Mouse (Mus musculus): ENCODE data around the gene Prex1. TPM values are rescaled to one million over a fixed set of nuclear protein-coding genes. Genes with fewer than 3 reads are reported as not detected.
A peak's percentile ranks its signal among the peaks of the same experiment; 100 is the strongest.

Gene Prex1
- polyA plus RNA-seq, 1 experiment from 2014 or later, result 16.1 TPM

DNA sequence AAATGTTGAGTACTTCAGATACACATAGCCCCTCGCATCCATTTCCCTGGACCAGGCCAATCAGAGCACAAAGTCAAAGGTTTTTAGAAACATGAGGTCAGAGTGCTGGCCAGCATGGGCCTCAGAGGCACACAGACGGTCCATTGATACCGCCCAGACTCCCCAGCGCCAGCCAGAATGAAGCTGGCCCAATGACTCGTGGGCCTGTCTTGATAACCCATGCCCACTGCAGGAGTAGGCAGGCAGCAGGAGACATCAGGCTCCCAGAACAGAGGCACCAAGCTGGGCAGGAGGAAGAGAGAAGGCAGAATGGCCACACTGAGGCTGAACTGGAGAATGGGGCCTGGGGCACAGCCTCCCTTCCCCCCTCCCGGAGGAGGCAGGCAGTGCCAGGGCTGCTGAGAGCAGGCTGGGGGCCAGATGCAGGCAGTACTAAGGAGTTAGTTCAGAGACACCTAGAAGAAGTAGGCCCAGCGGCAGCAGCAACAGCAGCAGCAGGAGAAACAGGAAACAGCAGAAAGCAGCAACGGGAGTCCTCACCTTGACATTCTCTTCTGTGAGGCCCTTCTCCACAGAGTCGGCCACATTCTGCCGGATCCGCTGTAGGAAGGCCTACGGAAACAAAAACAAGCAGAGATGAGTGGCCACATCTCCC, 67.1 kb downstream of the Prex1 start:
- no peaks in the 10 kb centered on the region; the same call in none of the 2 replicates for H3K4me1 ChIP-seq (ENCODE audit: control insufficient read depth, low read depth, low read length)
- WGBS (ENCODE audit: insufficient replicate concordance), result 70% methylated on average over 11 of the region's 12 CpGs
- peaks cover 9% of the 10 kb centered on the region for H3K36me3 ChIP-seq (ENCODE audit: control insufficient read depth, insufficient read depth)
- no peaks in the 10 kb centered on the region for H3K27me3 ChIP-seq (ENCODE audit: control insufficient read depth, insufficient read depth, low read depth, low read length)
- no peak overlapping the region for H3K4me2 ChIP-seq (ENCODE audit: low read depth, low read length)
- H3K9ac ChIP-seq (ENCODE audit: low read depth, low read length), result no peak overlapping the region
- no peak overlapping the region for H3K27ac ChIP-seq (ENCODE audit: low read length)
- H3K4me3 ChIP-seq (ENCODE audit: low read depth, low read length), result no peak overlapping the region
- no peak for ATAC-seq (ENCODE audit: low read depth)
- H3K9me3 ChIP-seq (replicated peaks; ENCODE audit: control insufficient read depth, low read length), result no peaks in the 10 kb centered on the region

DNA sequence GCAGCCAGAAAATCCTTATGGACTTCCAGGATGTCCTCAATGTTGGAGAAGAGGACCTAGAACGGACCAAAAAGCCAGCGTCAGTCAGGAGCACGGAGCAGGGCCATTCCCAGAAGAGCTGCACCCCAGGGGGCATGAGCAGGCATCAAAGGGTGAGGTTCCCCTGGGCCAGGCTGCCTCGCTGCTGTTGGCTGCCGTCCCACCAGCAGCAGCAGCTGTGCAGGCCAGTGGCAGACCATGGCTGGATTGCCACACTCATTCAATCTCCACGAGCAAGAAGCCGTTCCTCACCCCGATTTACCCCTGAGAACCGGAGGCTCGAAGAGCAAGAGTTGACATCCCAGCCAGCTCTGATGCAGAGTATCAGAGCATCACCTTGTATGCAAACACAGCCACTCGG, 68.8 kb downstream of the Prex1 start:
- Histone ChIP-seq H3K36me3 (ENCODE audit: control insufficient read depth, insufficient read depth) (peaks cover 18% of the 10 kb centered on the region), H3K27me3 (ENCODE audit: control insufficient read depth, insufficient read depth, low read depth, low read length) (no peaks in the 10 kb centered on the region), H3K9ac (ENCODE audit: low read depth, low read length) (no peak overlapping the region), H3K4me2 (ENCODE audit: low read depth, low read length) (no peak overlapping the region), H3K4me1 (ENCODE audit: control insufficient read depth, low read depth, low read length) (no peaks in the 10 kb centered on the region), H3K4me3 (ENCODE audit: low read depth, low read length) (no peak overlapping the region), H3K9me3 (replicated peaks; ENCODE audit: control insufficient read depth, low read length) (no peaks in the 10 kb centered on the region), H3K27ac (ENCODE audit: low read length) (no peak overlapping the region)
- WGBS (ENCODE audit: insufficient replicate concordance), result 83% methylated on average over 11 of the region's 11 CpGs
- no peak for ATAC-seq (ENCODE audit: low read depth)

DNA sequence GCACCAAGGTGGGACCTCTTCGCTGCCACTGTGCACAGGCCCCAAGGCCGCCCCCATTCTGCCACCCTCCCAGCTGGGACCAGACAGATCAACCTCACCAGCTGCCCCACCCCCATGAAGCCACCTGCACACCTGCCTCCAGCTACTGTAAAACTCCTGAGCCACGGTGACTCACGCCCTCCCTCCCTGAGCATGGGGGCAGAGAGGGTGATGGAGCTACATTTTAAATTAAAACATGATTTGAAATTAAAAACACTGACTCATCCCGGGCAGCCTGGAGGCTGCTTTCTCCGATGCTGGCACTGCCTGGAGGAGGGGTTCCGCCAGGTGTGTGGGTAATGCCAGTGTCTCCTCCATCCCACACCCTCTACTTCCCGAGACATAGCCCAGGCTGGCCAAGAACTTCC, 71.0 kb downstream of the Prex1 start:
- Histone ChIP-seq H3K27ac (ENCODE audit: low read length) (no peak overlapping the region), H3K4me2 (ENCODE audit: low read depth, low read length) (no peak overlapping the region), H3K4me3 (ENCODE audit: low read depth, low read length) (no peak overlapping the region), H3K27me3 (ENCODE audit: control insufficient read depth, insufficient read depth, low read depth, low read length) (no peaks in the 10 kb centered on the region), H3K9me3 (replicated peaks; ENCODE audit: control insufficient read depth, low read length) (no peaks in the 10 kb centered on the region), H3K36me3 (ENCODE audit: control insufficient read depth, insufficient read depth) (peaks cover 21% of the 10 kb centered on the region), H3K4me1 (ENCODE audit: control insufficient read depth, low read depth, low read length) (no peaks in the 10 kb centered on the region; the same call in 1 of the 2 replicates), H3K9ac (ENCODE audit: low read depth, low read length) (no peak overlapping the region)
- no peak for ATAC-seq (ENCODE audit: low read depth)
- WGBS (ENCODE audit: insufficient replicate concordance), result 82% methylated on average over 8 of the region's 8 CpGs

DNA sequence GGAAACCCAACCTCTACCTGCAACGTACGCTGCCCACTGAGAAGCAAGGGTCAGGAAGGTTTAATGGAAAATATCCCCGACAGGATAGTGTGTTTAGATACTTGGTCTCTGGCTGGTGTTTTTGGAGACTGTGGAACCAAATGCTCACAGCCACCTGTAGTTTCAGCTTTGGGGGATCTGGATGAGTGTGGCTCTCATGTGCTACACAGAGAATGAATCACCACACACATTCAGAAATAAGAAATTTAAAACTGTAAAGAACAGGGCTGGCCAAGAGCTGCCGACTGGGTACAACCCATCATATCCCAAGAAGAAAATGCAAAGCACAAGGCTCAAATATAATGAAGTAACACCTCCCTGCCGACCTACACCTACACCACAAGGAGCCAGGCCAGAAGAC, 73.9 kb downstream of the Prex1 start:
- no peak for ATAC-seq (ENCODE audit: low read depth)
- H3K9me3 ChIP-seq (replicated peaks; ENCODE audit: control insufficient read depth, low read length), result no peaks in the 10 kb centered on the region
- no peaks in the 10 kb centered on the region; the same call in none of the 2 replicates for H3K4me1 ChIP-seq (ENCODE audit: control insufficient read depth, low read depth, low read length)
- H3K4me3 ChIP-seq (ENCODE audit: low read depth, low read length), result no peak overlapping the region
- WGBS (ENCODE audit: insufficient replicate concordance), result 81% methylated on average over 5 of the region's 5 CpGs
- no peak overlapping the region for H3K27ac ChIP-seq (ENCODE audit: low read length)
- H3K27me3 ChIP-seq (ENCODE audit: control insufficient read depth, insufficient read depth, low read depth, low read length), result no peaks in the 10 kb centered on the region
- no peak overlapping the region for H3K9ac ChIP-seq (ENCODE audit: low read depth, low read length)
- H3K36me3 ChIP-seq (ENCODE audit: control insufficient read depth, insufficient read depth), result peaks cover 17% of the 10 kb centered on the region
- no peak overlapping the region for H3K4me2 ChIP-seq (ENCODE audit: low read depth, low read length)

DNA sequence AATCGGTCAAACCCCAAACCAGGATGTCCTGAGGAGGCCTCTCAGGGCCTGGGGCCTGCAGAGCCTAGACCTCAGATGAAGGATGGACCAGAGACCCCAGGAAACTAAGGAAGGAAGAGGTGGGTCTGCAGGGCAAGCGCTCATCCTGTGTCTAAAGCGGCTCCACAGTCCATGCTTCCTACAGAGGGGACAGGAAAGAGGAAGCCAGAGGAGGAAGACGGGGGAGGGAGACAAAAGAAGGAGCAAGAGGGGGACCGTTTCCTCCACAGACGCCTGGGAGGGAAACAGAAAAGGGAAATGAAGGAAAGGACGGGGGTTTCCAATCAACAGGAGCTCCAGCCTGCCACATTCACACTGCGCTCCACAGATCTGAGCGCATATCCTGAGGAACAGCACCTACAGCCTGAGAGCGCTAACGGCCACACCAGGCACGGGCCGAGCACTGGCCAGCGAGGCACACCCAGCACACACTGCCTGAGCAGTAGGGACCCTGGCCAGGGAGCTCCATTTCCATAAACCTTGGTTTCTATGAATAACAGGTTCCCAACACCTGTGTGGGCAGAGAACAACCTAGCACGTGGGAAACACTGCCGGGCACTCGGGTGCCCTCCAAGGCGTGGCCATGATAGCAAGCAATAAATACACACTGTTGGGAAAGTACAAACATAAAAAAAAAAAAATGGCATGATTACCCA, 74.5 kb downstream of the Prex1 start:
- Histone ChIP-seq H3K36me3 (ENCODE audit: control insufficient read depth, insufficient read depth) (peaks cover 16% of the 10 kb centered on the region), H3K27ac (ENCODE audit: low read length) (no peak overlapping the region), H3K9ac (ENCODE audit: low read depth, low read length) (no peak overlapping the region), H3K27me3 (ENCODE audit: control insufficient read depth, insufficient read depth, low read depth, low read length) (no peaks in the 10 kb centered on the region), H3K4me3 (ENCODE audit: low read depth, low read length) (no peak overlapping the region), H3K4me1 (ENCODE audit: control insufficient read depth, low read depth, low read length) (no peaks in the 10 kb centered on the region; the same call in none of the 2 replicates), H3K9me3 (replicated peaks; ENCODE audit: control insufficient read depth, low read length) (no peaks in the 10 kb centered on the region), H3K4me2 (ENCODE audit: low read depth, low read length) (no peak overlapping the region)
- ATAC-seq (ENCODE audit: low read depth), result peak; percentile 61
- WGBS (ENCODE audit: insufficient replicate concordance), result 49% methylated on average over 18 of the region's 18 CpGs

DNA sequence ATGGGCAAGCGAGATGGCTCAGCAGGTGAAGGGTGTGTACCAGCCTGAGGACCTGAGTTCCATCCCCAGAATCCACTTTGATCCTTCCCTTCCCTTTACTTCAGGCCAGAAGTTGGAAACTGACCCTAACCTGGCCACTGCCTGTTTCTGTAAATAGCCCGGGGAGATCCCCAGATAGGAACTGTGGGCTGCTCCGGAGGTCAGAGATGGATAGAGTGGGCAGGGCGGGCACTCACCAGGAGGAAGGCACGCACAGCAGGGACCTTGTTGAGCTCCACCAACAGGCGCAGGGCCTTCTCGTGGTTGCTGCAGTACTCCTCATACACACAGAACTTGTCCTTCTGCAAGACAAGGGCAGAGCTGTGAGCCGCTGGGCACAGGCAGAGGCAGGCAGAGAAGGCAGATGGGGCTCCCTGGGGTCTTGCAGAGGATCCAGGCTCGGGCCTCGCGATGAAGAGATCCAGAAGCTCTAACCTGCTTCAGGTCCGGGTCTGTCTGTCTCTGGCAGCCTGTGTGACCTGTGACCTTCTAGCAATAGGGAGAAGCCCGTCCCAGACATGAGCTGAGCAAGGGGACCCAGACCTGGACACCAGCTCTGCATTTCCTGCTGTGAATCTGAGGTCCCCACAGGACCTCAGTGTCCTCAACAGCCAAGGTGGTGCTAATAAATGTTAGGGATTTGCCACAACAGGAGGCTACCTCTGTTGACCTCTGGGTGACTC, 75.4 kb downstream of the Prex1 start:
- Histone ChIP-seq H3K9me3 (replicated peaks; ENCODE audit: control insufficient read depth, low read length) (no peaks in the 10 kb centered on the region), H3K4me3 (ENCODE audit: low read depth, low read length) (no peak overlapping the region), H3K36me3 (ENCODE audit: control insufficient read depth, insufficient read depth) (peaks cover 13% of the 10 kb centered on the region), H3K9ac (ENCODE audit: low read depth, low read length) (no peak overlapping the region), H3K4me2 (ENCODE audit: low read depth, low read length) (no peak overlapping the region), H3K4me1 (ENCODE audit: control insufficient read depth, low read depth, low read length) (no peaks in the 10 kb centered on the region; the same call in none of the 2 replicates), H3K27me3 (ENCODE audit: control insufficient read depth, insufficient read depth, low read depth, low read length) (no peaks in the 10 kb centered on the region), H3K27ac (ENCODE audit: low read length) (no peak overlapping the region)
- WGBS (ENCODE audit: insufficient replicate concordance), result 64% methylated on average over 13 of the region's 13 CpGs
- ATAC-seq (ENCODE audit: low read depth), result no peak

DNA sequence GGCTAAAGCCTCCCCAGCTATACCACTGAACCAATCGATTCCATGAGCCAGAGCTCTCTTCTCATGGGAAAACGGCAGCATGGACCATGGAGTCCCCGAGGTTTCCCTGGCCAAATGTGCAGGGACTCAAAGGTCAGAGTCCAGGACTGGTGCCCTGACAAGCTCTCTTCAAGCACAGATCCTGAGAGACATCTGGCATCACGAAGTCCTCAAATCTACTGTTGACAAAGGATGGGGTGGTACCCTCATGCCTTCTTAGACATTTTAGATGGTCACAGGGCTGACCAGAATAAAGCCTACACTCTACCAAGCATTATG, 76.0 kb downstream of the Prex1 start:
- 80% methylated on average over 4 of the region's 4 CpGs for WGBS (ENCODE audit: insufficient replicate concordance)
- no peak for ATAC-seq (ENCODE audit: low read depth)
- no peak overlapping the region for H3K4me3 ChIP-seq (ENCODE audit: low read depth, low read length)
- no peaks in the 10 kb centered on the region; the same call in none of the 2 replicates for H3K4me1 ChIP-seq (ENCODE audit: control insufficient read depth, low read depth, low read length)
- H3K27ac ChIP-seq (ENCODE audit: low read length), result no peak overlapping the region
- peaks cover 13% of the 10 kb centered on the region for H3K36me3 ChIP-seq (ENCODE audit: control insufficient read depth, insufficient read depth)
- no peaks in the 10 kb centered on the region for H3K27me3 ChIP-seq (ENCODE audit: control insufficient read depth, insufficient read depth, low read depth, low read length)
- H3K4me2 ChIP-seq (ENCODE audit: low read depth, low read length), result no peak overlapping the region
- H3K9ac ChIP-seq (ENCODE audit: low read depth, low read length), result no peak overlapping the region
- no peaks in the 10 kb centered on the region for H3K9me3 ChIP-seq (replicated peaks; ENCODE audit: control insufficient read depth, low read length)

DNA sequence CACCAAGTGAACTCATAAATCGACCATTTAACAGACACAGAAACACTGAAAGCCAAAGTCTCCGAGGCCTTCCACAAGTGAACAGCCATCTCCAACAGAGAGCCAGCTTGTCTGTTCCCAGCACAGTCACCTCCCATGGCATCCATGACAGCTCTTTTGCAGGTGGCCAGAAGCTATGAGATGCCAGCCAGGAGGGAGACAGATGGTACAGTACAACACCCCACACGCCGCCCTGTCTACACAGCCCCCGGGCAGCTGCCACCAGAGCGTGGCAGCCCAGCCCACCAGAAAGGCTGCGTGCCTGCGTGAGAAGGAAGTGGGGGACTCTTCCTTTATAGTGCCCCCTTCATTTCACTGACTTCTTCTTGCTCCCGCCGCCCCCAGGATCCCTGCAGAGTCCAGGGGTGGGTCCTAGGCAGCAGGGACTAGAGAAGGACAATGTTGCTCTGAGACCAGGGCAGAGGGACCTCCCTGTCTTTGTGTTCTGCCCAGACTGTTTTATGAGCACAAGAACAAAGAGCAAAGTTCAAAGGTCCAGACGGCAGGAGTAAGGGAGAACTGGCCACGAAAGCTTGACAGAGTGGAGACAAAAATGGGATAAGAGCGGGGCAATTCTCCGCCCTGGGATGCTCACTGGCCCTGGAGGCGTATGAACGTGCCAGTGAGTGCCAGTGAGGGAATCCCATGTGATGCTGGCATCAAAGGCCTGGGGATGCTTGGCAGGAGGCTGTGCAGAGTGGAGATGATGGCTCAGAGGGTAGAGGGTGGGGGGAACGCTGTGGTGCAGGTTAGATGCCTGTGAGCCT, 76.6 kb downstream of the Prex1 start:
- no peak overlapping the region for H3K27ac ChIP-seq (ENCODE audit: low read length)
- 83% methylated on average over 17 of the region's 17 CpGs for whole genome bisulfite sequencing (ENCODE audit: insufficient replicate concordance)
- no peaks in the 10 kb centered on the region for H3K9me3 ChIP-seq (replicated peaks; ENCODE audit: control insufficient read depth, low read length)
- H3K4me3 ChIP-seq (ENCODE audit: low read depth, low read length), result no peak overlapping the region
- no peak for ATAC-seq (ENCODE audit: low read depth)
- no peaks in the 10 kb centered on the region; the same call in none of the 2 replicates for H3K4me1 ChIP-seq (ENCODE audit: control insufficient read depth, low read depth, low read length)
- peaks cover 13% of the 10 kb centered on the region for H3K36me3 ChIP-seq (ENCODE audit: control insufficient read depth, insufficient read depth)
- no peak overlapping the region for H3K9ac ChIP-seq (ENCODE audit: low read depth, low read length)
- no peaks in the 10 kb centered on the region for H3K27me3 ChIP-seq (ENCODE audit: control insufficient read depth, insufficient read depth, low read depth, low read length)
- H3K4me2 ChIP-seq (ENCODE audit: low read depth, low read length), result no peak overlapping the region

Measured in liver, embryonic 16.5 days (tissue).